Mouse (Mus musculus) fibroblast of lung, adult 2 months (primary cell): ENCODE measurements at regions not wholly inside any gene's neighbourhood (a gene's known extent, or its start where the extent isn't known, plus 50 kb on each side); places are given as distances from the start of the nearest gene placed in this dataset.

Experiments
- DNase-seq: peaks from one replicate; pipeline ENCODE4 v3.0.0-alpha.2; 2011; ENCODE audit warnings: low read depth

GRCm38 (mm10) chr9:52377761-52378160 is 209.4 kb upstream of the Zc3h12c start:
- no peak for DNase-seq

DNA sequence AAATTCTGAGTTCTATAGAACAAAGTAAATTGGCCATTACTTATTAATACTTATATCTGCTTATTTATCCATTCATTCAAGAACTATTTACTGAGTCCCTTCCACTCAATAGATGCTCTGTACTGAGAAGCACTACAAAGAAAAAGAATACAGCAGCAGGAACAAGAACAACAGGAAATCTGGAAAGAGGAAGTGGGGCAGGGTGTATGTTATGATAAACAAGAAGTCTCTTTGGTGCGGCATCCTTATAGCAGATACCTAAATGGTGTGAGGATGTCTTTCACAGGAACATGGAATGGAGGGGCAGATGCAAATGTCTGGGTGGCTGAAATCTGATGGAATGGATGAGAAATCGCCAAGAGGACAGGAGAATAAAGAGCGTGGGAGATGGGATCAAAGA is 208.5 kb upstream of the Zc3h12c start:
- no peak for DNase-seq

- no peak for DNase-seq
Measured at GRCm38 (mm10) chr9:52371296-52371695, 202.9 kb upstream of the Zc3h12c start.

- no peak for DNase-seq
Measured at GRCm38 (mm10) chr9:52368911-52369310, 200.5 kb upstream of the Zc3h12c start.

GRCm38 (mm10) chr9:52368080-52368479 is 199.7 kb upstream of the Zc3h12c start:
- DNase-seq, result no peak

DNA sequence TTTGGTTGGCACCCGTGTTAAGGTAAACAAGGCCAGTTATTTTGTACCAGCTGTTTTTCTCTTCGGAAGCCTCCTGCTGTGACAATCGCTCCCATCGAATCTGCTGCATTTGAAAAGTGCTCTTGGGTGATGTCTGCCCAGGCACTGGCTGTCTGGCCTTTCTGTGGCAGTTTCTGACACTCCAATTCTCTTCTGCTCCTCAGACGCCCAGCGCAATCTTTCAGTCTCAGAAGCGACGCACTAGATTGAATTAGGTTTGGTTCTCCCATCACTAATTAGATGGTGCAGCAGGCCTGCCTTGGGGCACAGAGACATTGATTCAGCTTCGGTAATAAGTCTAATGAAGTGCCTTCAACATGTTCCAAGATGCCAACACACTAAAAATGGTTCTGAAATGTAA is 197.7 kb upstream of the Zc3h12c start:
- no peak for DNase-seq

DNA sequence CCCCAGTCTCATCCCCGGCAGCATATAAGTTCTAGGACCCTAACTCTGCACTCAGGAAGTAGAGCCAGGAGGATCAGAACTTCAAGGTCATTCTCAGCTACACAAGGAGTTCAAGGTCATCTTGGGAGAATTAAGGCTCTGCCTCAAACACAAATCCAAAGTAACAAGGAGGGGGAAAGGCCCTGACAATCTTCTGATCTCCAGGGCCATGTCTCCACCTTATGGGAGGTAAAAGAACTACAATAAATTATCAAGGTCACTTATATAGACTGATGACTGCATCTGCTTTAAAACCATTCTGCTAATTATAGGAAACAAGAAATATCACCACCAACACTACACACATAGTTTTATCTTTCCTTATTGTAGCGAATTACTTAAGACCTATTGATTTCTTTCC is 193.2 kb upstream of the Zc3h12c start:
- DNase-seq, result no peak

GRCm38 (mm10) chr9:52359416-52359815 is 191.0 kb upstream of the Zc3h12c start:
- no peak for DNase-seq

GRCm38 (mm10) chr9:52356549-52356948 is 188.2 kb upstream of the Zc3h12c start:
- no peak for DNase-seq

GRCm38 (mm10) chr9:52355187-52355982 is 187.0 kb upstream of the Zc3h12c start:
- DNase-seq, result no peak

GRCm38 (mm10) chr9:52348536-52349527 is 180.5 kb upstream of the Zc3h12c start:
- no peak for DNase-seq

DNA sequence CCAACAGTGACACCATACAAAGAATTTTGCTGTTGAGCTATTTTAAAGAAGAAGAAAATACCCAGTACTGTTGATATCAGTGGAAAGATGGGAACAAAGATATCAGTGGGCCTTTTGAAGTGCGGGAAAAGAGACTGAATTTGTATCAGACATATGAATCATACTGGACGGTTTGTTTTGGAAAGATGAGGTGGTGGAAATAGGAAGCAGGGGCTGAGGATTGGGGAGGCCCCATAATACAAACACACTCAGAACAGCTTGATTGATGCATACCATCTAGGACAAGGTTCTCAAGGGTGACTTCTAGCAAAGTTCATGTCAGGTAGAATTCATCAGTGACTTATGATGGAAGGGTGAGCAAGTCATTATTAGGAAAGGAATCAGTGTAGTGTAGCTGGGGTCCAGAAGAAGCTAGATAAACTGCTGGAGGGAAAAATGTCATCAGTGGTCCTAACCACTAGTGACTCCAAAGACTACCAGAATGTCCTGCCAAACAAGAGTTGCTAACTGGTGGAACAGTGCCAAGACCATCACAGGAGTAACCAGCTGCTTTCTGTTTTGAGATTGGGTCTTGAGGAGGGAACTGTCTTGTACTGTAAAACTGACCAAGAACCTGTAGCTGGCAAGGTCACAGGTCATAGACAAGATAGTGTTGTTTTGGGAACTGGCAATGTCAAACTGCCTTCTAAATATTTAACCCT is 176.0 kb upstream of the Zc3h12c start:
- DNase-seq, result no peak

GRCm38 (mm10) chr9:52341029-52341428 is 172.7 kb upstream of the Zc3h12c start:
- no peak for DNase-seq

DNA sequence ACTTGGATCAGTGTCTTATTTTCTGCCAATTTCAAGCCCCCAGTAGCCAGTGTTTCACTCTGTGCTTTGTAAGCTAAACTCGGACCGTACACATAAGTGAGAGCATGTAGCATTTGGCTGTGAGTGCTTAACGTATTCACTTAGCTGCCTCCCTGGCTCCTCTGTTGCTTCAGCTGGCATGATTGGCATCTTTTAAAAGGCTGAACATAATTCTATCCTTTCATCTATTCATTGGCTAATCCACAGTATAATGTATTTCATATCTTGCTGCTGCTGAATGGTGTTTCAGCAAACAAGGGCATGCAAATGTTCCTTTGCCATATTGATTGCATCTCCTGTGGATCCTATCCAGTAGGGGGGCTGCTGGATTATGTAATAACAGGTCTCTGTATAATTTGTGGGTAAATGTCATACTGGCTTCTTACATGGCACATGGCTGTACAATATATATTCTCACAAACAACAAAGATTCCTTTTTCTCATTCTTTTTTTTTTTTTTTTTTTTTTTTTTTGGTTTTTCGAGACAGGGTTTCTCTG is 169.5 kb upstream of the Zc3h12c start:
- no peak for DNase-seq

DNA sequence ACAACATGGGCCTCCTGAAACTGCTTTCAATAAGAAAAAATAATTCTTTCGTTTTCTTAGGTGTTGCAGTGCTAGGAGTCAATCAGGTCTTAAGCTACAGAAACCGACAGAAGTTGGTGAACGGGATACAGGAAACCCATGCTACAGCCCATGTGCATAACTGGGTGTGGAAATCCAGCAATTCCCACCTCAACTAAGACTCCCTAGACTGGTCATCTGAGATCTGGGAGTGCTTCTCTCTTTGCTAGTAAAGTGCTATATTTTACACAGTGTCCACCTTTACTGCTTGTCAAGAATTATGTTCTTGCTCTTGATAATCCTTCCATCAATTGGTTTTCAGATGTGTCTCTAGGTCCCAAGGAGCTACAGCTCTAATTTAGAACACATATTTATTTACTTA is 166.4 kb upstream of the Zc3h12c start:
- no peak for DNase-seq

GRCm38 (mm10) chr9:52333884-52334283 is 165.5 kb upstream of the Zc3h12c start:
- DNase-seq, result no peak

DNA sequence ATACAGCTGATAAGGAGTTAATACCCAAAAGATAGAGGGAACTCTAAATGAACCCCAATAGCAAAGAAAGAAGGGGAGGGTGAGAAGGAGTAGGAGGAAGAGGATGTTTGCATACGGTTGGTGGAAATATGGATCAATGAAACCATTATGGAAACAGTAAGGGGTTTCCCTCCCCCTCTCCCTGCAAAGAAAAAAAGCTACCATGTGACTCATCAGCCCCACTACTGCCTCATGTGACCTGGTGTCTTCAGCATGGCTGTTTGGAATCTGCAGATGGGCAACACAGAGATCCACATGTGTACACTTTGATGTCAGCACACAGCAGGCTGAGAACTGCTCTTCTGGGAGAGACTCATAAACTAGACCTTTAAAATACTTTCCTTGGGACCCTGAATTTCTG is 163.4 kb upstream of the Zc3h12c start:
- no peak for DNase-seq

DNA sequence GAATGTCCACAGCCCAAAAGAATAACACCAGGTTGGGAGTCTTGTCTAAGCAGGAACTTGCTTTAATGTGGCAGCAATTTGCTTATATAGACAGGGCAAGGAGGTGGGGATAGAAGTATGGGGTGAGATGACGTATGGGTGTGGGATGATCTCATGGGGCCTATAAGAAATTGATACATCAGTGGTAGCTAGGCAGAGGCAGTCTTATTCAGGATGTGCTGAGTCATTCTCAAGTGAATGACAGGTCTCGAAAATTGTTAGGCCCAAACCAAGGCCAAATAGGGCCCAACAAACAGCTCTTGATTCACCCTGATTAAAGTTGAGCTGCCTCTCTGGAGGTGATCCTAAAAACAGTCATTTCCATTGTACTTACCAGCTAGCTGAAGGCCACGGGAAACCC is 162.3 kb upstream of the Zc3h12c start:
- no peak for DNase-seq

DNA sequence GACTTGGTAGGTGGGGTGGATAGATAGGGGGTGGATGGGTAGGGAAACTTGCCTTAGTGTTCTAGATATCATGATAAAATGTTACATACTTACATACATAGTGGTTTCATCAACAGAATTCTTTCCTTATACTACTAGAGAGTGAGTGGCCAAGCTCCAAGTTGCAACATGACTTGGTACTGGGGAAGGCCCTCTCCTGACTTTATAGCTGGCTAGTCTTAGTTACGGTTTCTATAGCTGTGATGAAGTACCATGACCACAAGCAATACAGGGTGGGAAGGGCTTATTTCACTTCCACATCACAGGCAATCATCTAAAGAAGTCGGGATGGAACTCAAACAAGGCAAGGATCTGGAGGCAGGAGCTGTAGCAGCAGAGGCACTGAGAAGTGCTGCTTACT is 156.0 kb upstream of the Zc3h12c start:
- DNase-seq, result no peak

- no peak for DNase-seq
Measured at GRCm38 (mm10) chr9:52323757-52324156, 155.4 kb upstream of the Zc3h12c start.

DNA sequence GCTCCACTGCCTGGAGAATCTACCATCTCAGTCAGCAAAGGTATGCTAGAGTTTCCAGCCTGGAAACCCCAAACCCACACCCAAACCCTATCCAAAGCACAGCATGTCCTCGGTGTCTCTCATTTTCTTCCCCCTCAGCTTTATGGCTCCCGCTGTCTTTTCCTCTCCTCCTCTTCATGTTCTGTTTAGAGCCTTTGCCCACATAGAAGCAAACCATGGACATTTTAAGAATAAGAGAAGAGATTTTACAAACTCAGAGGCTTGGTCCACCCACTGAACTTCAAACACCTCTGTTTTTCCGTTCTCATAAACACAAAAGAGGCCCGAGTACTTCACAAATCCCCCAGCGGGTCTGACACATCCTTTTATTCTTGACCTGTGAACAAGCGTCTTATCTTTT is 154.9 kb upstream of the Zc3h12c start:
- no peak for DNase-seq

DNA sequence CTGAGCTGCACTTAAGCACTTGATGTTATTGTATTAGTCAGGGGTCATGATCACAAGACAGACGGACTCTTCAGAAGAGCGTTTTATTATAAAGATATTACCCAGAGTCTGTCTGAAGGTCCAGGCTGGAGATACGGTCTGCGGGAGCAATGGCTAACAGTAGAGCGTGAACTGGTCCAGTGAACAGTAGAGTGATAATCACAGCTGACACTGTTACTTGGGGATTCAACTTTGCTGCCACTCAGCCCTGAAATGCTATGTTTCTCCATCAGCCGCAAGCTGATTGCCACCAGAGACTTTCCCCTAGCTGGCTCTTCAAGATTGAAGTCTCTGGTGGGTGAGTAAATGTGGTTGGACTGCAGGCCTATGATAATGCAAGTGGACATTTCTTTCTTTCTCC is 133.1 kb upstream of the Zc3h12c start:
- DNase-seq, result no peak
